Mouse (Mus musculus) heart, postnatal 0 days (tissue): ENCODE results near the gene Aspn.

ENCODE experiments used
- CTCF ChIP-seq: IDR thresholded peaks from 2 replicates; pipeline ENCODE4 v1.5.1; 2016; ENCODE audit warnings: antibody characterized with exemption, control low read depth, low read depth
- EP300 ChIP-seq: IDR thresholded peaks from 2 replicates; pipeline ENCODE4 v1.6.1; 2016; ENCODE audit warnings: antibody characterized with exemption, low read depth

- TF ChIP-seq CTCF = no peak
- no peak for TF ChIP-seq EP300
Measured at GRCm38 (mm10) chr13:49526235-49526634, 18.0 kb upstream of the Aspn start.
